8 mouse cellular contexts compared by ENCODE assay signal in the genomic region with DNA sequence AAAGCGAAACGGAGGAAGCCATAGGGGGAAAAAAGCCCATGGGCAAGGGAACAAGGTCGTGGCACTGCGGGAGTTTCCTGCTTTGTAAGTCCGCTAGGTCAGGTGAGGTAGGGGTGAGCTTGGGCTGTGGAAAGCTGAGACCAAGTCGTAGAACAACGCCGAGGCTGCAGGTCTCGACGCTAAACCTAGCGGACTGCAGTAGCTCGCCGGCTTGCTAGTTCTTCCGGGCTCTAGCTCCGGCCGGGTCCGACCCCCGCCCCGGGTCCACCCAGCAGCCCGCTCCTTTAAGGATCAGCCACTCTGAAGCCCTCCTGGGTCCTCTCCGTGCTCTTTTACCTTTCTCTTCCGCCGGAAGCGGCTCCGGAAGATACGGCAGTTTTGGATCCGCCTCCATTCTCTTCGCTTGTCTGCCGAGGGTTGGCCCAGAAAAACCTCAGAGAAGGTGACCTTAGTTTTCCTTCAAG. TPM values are rescaled to one million over a fixed set of nuclear protein-coding genes. Genes with fewer than 3 reads are reported as not detected.
A peak's percentile ranks its signal among the peaks of the same experiment; 100 is the strongest.
DNase-seq lines count a peak whose midpoint lies in the region; ATAC-seq and TF ChIP-seq lines count a peak whose summit lies in the region.

No protein-coding gene starts in this region.

- peaks cover 6% of the 10 kb centered on the region for H3K36me3 ChIP-seq in E14TG2a.4 (ENCODE audit: insufficient read depth, low read length)
- H3K36me3 ChIP-seq in forebrain, embryonic 15.5 days, result no peaks in the 10 kb centered on the region
- no peaks in the 10 kb centered on the region for H3K36me3 ChIP-seq in lung, embryonic 15.5 days
- H3K36me3 ChIP-seq in thymus, adult 2 months (ENCODE audit: control insufficient read depth, insufficient read depth, low read length), result no peaks in the 10 kb centered on the region

- WGBS in forebrain, embryonic 15.5 days, result 2% methylated on average over 29 of the region's 29 CpGs
- under 1% methylated on average over 29 of the region's 29 CpGs for WGBS in lung, embryonic 15.5 days
- WGBS in thymus, adult 2 months, result under 1% methylated on average over 29 of the region's 29 CpGs

- H3K27ac ChIP-seq in forebrain, embryonic 15.5 days (replicated peaks), result peak overlapping the region; percentile 74
- H3K27ac ChIP-seq in lung, embryonic 15.5 days, result peak overlapping the region; percentile 34; the same call in 1 of the 2 replicates
- peak overlapping the region; percentile 38 for H3K27ac ChIP-seq in thymus, adult 2 months (ENCODE audit: control insufficient read depth, insufficient read depth, low read length)

- no peaks in the 10 kb centered on the region for H3K9me3 ChIP-seq in E14TG2a.4 (ENCODE audit: low read length)
- H3K9me3 ChIP-seq in forebrain, embryonic 15.5 days, result no peaks in the 10 kb centered on the region
- H3K9me3 ChIP-seq in lung, embryonic 15.5 days, result no peaks in the 10 kb centered on the region

- DNase-seq in cerebellum, adult 11-12 months, result peak; percentile 80
- DNase-seq in heart, postnatal 36 days, result peak; percentile 66 to 77
- DNase-seq in layer of hippocampus, adult 18-20 months (ENCODE audit: low spot score in 2 of 2), result peak; percentile 62 to 80
- DNase-seq in ovary, adult 18-20 months (ENCODE audit: low spot score), result peak; percentile 60
- peak; percentile 79 for DNase-seq in thymus, adult 2 months

- intact Hi-C loops in heart, postnatal 36 days (cut with DNase I), result loop anchor here (5.0 kb wide), 1 partner anchor 313 kb away; no protein-coding TSS in a partner anchor

- H3K4me1 ChIP-seq in E14TG2a.4 (replicated peaks; ENCODE audit: low read depth, low read length), result peaks cover 56% of the 10 kb centered on the region
- peaks cover 32% of the 10 kb centered on the region for H3K4me1 ChIP-seq in forebrain, embryonic 15.5 days
- H3K4me1 ChIP-seq in lung, embryonic 15.5 days, result peaks cover 13% of the 10 kb centered on the region
- peaks cover 20% of the 10 kb centered on the region for H3K4me1 ChIP-seq in thymus, adult 2 months (replicated peaks; ENCODE audit: control insufficient read depth, insufficient read depth, low read length)

- H3K27me3 ChIP-seq in E14TG2a.4 (ENCODE audit: insufficient read depth, low read length), result peaks cover 5% of the 10 kb centered on the region
- H3K27me3 ChIP-seq in forebrain, embryonic 15.5 days, result peaks cover 14% of the 10 kb centered on the region; the same call in 1 of the 2 replicates
- peaks cover 16% of the 10 kb centered on the region for H3K27me3 ChIP-seq in lung, embryonic 15.5 days
- H3K27me3 ChIP-seq in thymus, adult 2 months (ENCODE audit: control insufficient read depth, insufficient read depth, low read length), result peaks cover 2% of the 10 kb centered on the region; the same call in 1 of the 2 replicates

- TF ChIP-seq CTCF in E14TG2a.4 (conservative IDR thresholded peaks at IDR 0.05; ENCODE audit: low read length), result no peak
- no peak for TF ChIP-seq CTCF in thymus, adult 2 months (IDR thresholded peaks at IDR 0.05; ENCODE audit: borderline replicate concordance, control insufficient read depth, extremely low read depth, insufficient read depth, low read length, poor library complexity)

- peak; percentile 69 for TF ChIP-seq POLR2A in thymus, adult 2 months (IDR thresholded peaks at IDR 0.05; ENCODE audit: control insufficient read depth, extremely low read depth, insufficient read depth, low read length, poor library complexity)

- peak; percentile 44 for ATAC-seq in forebrain, embryonic 15.5 days (replicated peaks)
- ATAC-seq in lung, embryonic 15.5 days (ENCODE audit: borderline replicate concordance, extremely low read depth, low FRiP score, low TSS enrichment), result peak; percentile 15; the same call in 1 of the 2 replicates

- peak overlapping the region; percentile 72 for H3K4me2 ChIP-seq in forebrain, embryonic 15.5 days (replicated peaks)
- H3K4me2 ChIP-seq in lung, embryonic 15.5 days, result peak overlapping the region; percentile 83

- peak overlapping the region; percentile 79 for H3K4me3 ChIP-seq in E14TG2a.4 (replicated peaks; ENCODE audit: low read length)
- peak overlapping the region; percentile 60 for H3K4me3 ChIP-seq in forebrain, embryonic 15.5 days
- peak overlapping the region; percentile 58 for H3K4me3 ChIP-seq in lung, embryonic 15.5 days
- H3K4me3 ChIP-seq in thymus, adult 2 months (ENCODE audit: control insufficient read depth, insufficient read depth, low read length), result peak overlapping the region; percentile 59

- peak overlapping the region; percentile 76 for H3K9ac ChIP-seq in forebrain, embryonic 15.5 days (replicated peaks)
- peak overlapping the region; percentile 69 for H3K9ac ChIP-seq in lung, embryonic 15.5 days

RNA-seq across cellular contexts. Expression of gene Hpdl, which starts 3.1 kb away (rescaled TPM):
- polyA plus RNA-seq in forebrain, embryonic 15.5 days (2015; fragmentation: Nextera tagmentation; extraction: Ambion mirVana), result 0.59 and 0.73 TPM in 2 replicates
- total RNA-seq in heart, postnatal 36 days (2021), result 1 to 10 TPM; 4.3 to 5.1 TPM
- total RNA-seq in layer of hippocampus, adult 18-20 months (2021), result 1 to 10 TPM; 4.3 to 5.5 TPM
- polyA plus RNA-seq in lung, embryonic 15.5 days (2015; fragmentation: Nextera tagmentation; extraction: Ambion mirVana), result 0.52 and 0.71 TPM in 2 replicates
- 0.58 and 0.73 TPM in 2 replicates for polyA plus RNA-seq in thymus, adult 2 months (2012; rRNA removed)

RNA-seq across cellular contexts. Expression of gene Mutyh, which starts 17.1 kb away (rescaled TPM):
- polyA plus RNA-seq in forebrain, embryonic 15.5 days (2015; fragmentation: Nextera tagmentation; extraction: Ambion mirVana), result 9.5 and 10.1 TPM in 2 replicates
- total RNA-seq in heart, postnatal 36 days (2021), result 1 to 10 TPM in 1 of 2 experiments, under 1 TPM in 1; 0.60 to 2.0 TPM
- 1 to 10 TPM; 3.5 to 3.8 TPM for total RNA-seq in layer of hippocampus, adult 18-20 months (2021)
- 17.2 and 18.6 TPM in 2 replicates for polyA plus RNA-seq in lung, embryonic 15.5 days (2015; fragmentation: Nextera tagmentation; extraction: Ambion mirVana)
- 31.6 and 32.0 TPM in 2 replicates for polyA plus RNA-seq in thymus, adult 2 months (2012; rRNA removed)

RNA-seq across cellular contexts. Expression of gene Toe1, which starts 17.1 kb away (rescaled TPM):
- polyA plus RNA-seq in forebrain, embryonic 15.5 days (2015; fragmentation: Nextera tagmentation; extraction: Ambion mirVana), result 29.0 and 31.9 TPM in 2 replicates
- 1 to 10 TPM; 8.2 to 8.9 TPM for total RNA-seq in heart, postnatal 36 days (2021)
- 10 to 100 TPM; 12.9 TPM for total RNA-seq in layer of hippocampus, adult 18-20 months (2021)
- 36.4 and 37.8 TPM in 2 replicates for polyA plus RNA-seq in lung, embryonic 15.5 days (2015; fragmentation: Nextera tagmentation; extraction: Ambion mirVana)
- 42.8 and 44.8 TPM in 2 replicates for polyA plus RNA-seq in thymus, adult 2 months (2012; rRNA removed)

RNA-seq across cellular contexts. Expression of gene Zswim5, which starts 52.6 kb away (rescaled TPM):
- polyA plus RNA-seq in forebrain, embryonic 15.5 days (2015; fragmentation: Nextera tagmentation; extraction: Ambion mirVana), result 9.2 and 9.5 TPM in 2 replicates
- 1 to 10 TPM; 1.1 to 1.4 TPM for total RNA-seq in heart, postnatal 36 days (2021)
- 10 to 100 TPM; 16.8 to 19.2 TPM for total RNA-seq in layer of hippocampus, adult 18-20 months (2021)
- polyA plus RNA-seq in lung, embryonic 15.5 days (2015; fragmentation: Nextera tagmentation; extraction: Ambion mirVana), result 0.56 and 0.58 TPM in 2 replicates
- polyA plus RNA-seq in thymus, adult 2 months (2012; rRNA removed), result 0.20 and 0.22 TPM in 2 replicates

Comparison
In these comparisons a context has a peak if more than half of its experiments do, and no peak if none do; other contexts are left out.
1. Peak in every context shown above with its lines: DNase-seq, ATAC-seq, H3K4me3 ChIP-seq and H3K27ac ChIP-seq.